Mouse (Mus musculus): ENCODE results near the gene Wdr83os. TPM values are rescaled to one million over a fixed set of nuclear protein-coding genes. Genes with fewer than 3 reads are reported as not detected.

Gene Wdr83os
- polyA plus RNA-seq, 1 experiment from 2014 or later, result 117 TPM

GRCm38 (mm10) chr8:85095051-85095450 is 14.5 kb downstream of the Wdr83os start:
- Histone ChIP-seq H3K9me3 (ENCODE audit: control insufficient read depth, low read length) (no peaks in the 10 kb centered on the region), H3K4me1 (replicated peaks; ENCODE audit: control insufficient read depth, insufficient read depth) (no peaks in the 10 kb centered on the region), H3K27ac (replicated peaks) (no peak overlapping the region), H3K36me3 (ENCODE audit: control insufficient read depth, insufficient read depth, low read length) (peaks cover 8% of the 10 kb centered on the region), H3K4me2 (replicated peaks; ENCODE audit: low read depth) (no peak overlapping the region), H3K4me3 (ENCODE audit: low read depth, low read length) (no peak overlapping the region), H3K9ac (ENCODE audit: low read length) (no peak overlapping the region), H3K27me3 (ENCODE audit: control insufficient read depth, insufficient read depth, low read length) (no peaks in the 10 kb centered on the region)
- ATAC-seq (ENCODE audit: low FRiP score, low TSS enrichment) (no peak), DNase-seq (ENCODE audit: low spot score) (no peak)
- TF ChIP-seq EP300 (optimal IDR thresholded peaks at IDR 0.05) (no peak), CTCF (IDR thresholded peaks at IDR 0.05; ENCODE audit: low read depth) (no peak)
- 92% methylated on average over 13 of the region's 13 CpGs for WGBS

GRCm38 (mm10) chr8:85095566-85095965 is 15.0 kb downstream of the Wdr83os start:
- H3K27ac ChIP-seq (replicated peaks), result no peak overlapping the region
- H3K4me3 ChIP-seq (ENCODE audit: low read depth, low read length), result no peak overlapping the region
- WGBS, result 88% methylated on average over 7 of the region's 7 CpGs
- no peaks in the 10 kb centered on the region for H3K27me3 ChIP-seq (ENCODE audit: control insufficient read depth, insufficient read depth, low read length)
- no peak for ATAC-seq (ENCODE audit: low FRiP score, low TSS enrichment)
- no peaks in the 10 kb centered on the region for H3K4me1 ChIP-seq (replicated peaks; ENCODE audit: control insufficient read depth, insufficient read depth)
- TF ChIP-seq EP300 (optimal IDR thresholded peaks at IDR 0.05) (no peak), CTCF (IDR thresholded peaks at IDR 0.05; ENCODE audit: low read depth) (no peak)
- H3K9me3 ChIP-seq (ENCODE audit: control insufficient read depth, low read length), result no peaks in the 10 kb centered on the region
- no peak for DNase-seq (ENCODE audit: low spot score)
- H3K9ac ChIP-seq (ENCODE audit: low read length), result no peak overlapping the region
- H3K4me2 ChIP-seq (replicated peaks; ENCODE audit: low read depth), result no peak overlapping the region
- peaks cover 8% of the 10 kb centered on the region for H3K36me3 ChIP-seq (ENCODE audit: control insufficient read depth, insufficient read depth, low read length)

GRCm38 (mm10) chr8:85096196-85096595 is 15.7 kb downstream of the Wdr83os start:
- H3K4me3 ChIP-seq (ENCODE audit: low read depth, low read length), result no peak overlapping the region
- H3K36me3 ChIP-seq (ENCODE audit: control insufficient read depth, insufficient read depth, low read length), result peaks cover 8% of the 10 kb centered on the region
- no peak overlapping the region for H3K27ac ChIP-seq (replicated peaks)
- WGBS, result 91% methylated on average over 16 of the region's 16 CpGs
- H3K9me3 ChIP-seq (ENCODE audit: control insufficient read depth, low read length), result no peaks in the 10 kb centered on the region
- DNase-seq (ENCODE audit: low spot score) (no peak), ATAC-seq (ENCODE audit: low FRiP score, low TSS enrichment) (no peak)
- no peaks in the 10 kb centered on the region for H3K4me1 ChIP-seq (replicated peaks; ENCODE audit: control insufficient read depth, insufficient read depth)
- no peak overlapping the region for H3K4me2 ChIP-seq (replicated peaks; ENCODE audit: low read depth)
- no peak overlapping the region for H3K9ac ChIP-seq (ENCODE audit: low read length)
- H3K27me3 ChIP-seq (ENCODE audit: control insufficient read depth, insufficient read depth, low read length), result no peaks in the 10 kb centered on the region
- TF ChIP-seq EP300 (optimal IDR thresholded peaks at IDR 0.05) (no peak), CTCF (IDR thresholded peaks at IDR 0.05; ENCODE audit: low read depth) (no peak)

GRCm38 (mm10) chr8:85096850-85097249 is 16.3 kb downstream of the Wdr83os start:
- Histone ChIP-seq H3K36me3 (ENCODE audit: control insufficient read depth, insufficient read depth, low read length) (peaks cover 6% of the 10 kb centered on the region), H3K27ac (replicated peaks) (no peak overlapping the region), H3K27me3 (ENCODE audit: control insufficient read depth, insufficient read depth, low read length) (no peaks in the 10 kb centered on the region), H3K4me2 (replicated peaks; ENCODE audit: low read depth) (no peak overlapping the region), H3K9me3 (ENCODE audit: control insufficient read depth, low read length) (no peaks in the 10 kb centered on the region), H3K4me3 (ENCODE audit: low read depth, low read length) (no peak overlapping the region), H3K4me1 (replicated peaks; ENCODE audit: control insufficient read depth, insufficient read depth) (no peaks in the 10 kb centered on the region), H3K9ac (ENCODE audit: low read length) (no peak overlapping the region)
- DNase-seq (ENCODE audit: low spot score) (no peak), ATAC-seq (ENCODE audit: low FRiP score, low TSS enrichment) (no peak)
- WGBS, result 81% methylated on average over 4 of the region's 4 CpGs
- TF ChIP-seq EP300 (optimal IDR thresholded peaks at IDR 0.05) (no peak), CTCF (IDR thresholded peaks at IDR 0.05; ENCODE audit: low read depth) (no peak)

- Histone ChIP-seq H3K9ac (ENCODE audit: low read length) (no peak overlapping the region), H3K9me3 (ENCODE audit: control insufficient read depth, low read length) (no peaks in the 10 kb centered on the region), H3K27me3 (ENCODE audit: control insufficient read depth, insufficient read depth, low read length) (no peaks in the 10 kb centered on the region), H3K4me1 (replicated peaks; ENCODE audit: control insufficient read depth, insufficient read depth) (no peaks in the 10 kb centered on the region), H3K4me2 (replicated peaks; ENCODE audit: low read depth) (no peak overlapping the region), H3K27ac (replicated peaks) (no peak overlapping the region), H3K4me3 (ENCODE audit: low read depth, low read length) (no peak overlapping the region), H3K36me3 (ENCODE audit: control insufficient read depth, insufficient read depth, low read length) (peaks cover 4% of the 10 kb centered on the region; the same call in 1 of the 2 replicates)
- DNase-seq (ENCODE audit: low spot score) (no peak), ATAC-seq (ENCODE audit: low FRiP score, low TSS enrichment) (no peak)
- no peak for TF ChIP-seq CTCF (IDR thresholded peaks at IDR 0.05; ENCODE audit: low read depth)
- no peak for TF ChIP-seq EP300 (optimal IDR thresholded peaks at IDR 0.05)
- 87% methylated on average over 4 of the region's 4 CpGs for WGBS
Measured at GRCm38 (mm10) chr8:85100076-85100665, 19.6 kb downstream of the Wdr83os start.

GRCm38 (mm10) chr8:85113241-85113640 is 32.7 kb downstream of the Wdr83os start:
- no peak for ATAC-seq (ENCODE audit: low FRiP score, low TSS enrichment)
- H3K4me3 ChIP-seq (ENCODE audit: low read depth, low read length), result no peak overlapping the region
- no peak overlapping the region for H3K9ac ChIP-seq (ENCODE audit: low read length)
- DNase-seq (ENCODE audit: low spot score), result no peak
- no peaks in the 10 kb centered on the region for H3K27me3 ChIP-seq (ENCODE audit: control insufficient read depth, insufficient read depth, low read length)
- no peak overlapping the region for H3K4me2 ChIP-seq (replicated peaks; ENCODE audit: low read depth)
- no peaks in the 10 kb centered on the region for H3K4me1 ChIP-seq (replicated peaks; ENCODE audit: control insufficient read depth, insufficient read depth)
- no peak overlapping the region for H3K27ac ChIP-seq (replicated peaks)
- 94% methylated on average over 10 of the region's 10 CpGs for WGBS
- peaks cover 15% of the 10 kb centered on the region for H3K36me3 ChIP-seq (ENCODE audit: control insufficient read depth, insufficient read depth, low read length)
- TF ChIP-seq EP300 (optimal IDR thresholded peaks at IDR 0.05), result no peak
- TF ChIP-seq CTCF (IDR thresholded peaks at IDR 0.05; ENCODE audit: low read depth), result no peak
- 0 out of 2 replicates have a peak, but pooled peaks cover 3% of the 10 kb centered on the region for H3K9me3 ChIP-seq (ENCODE audit: control insufficient read depth, low read length)
